Mouse (Mus musculus): ENCODE measurements around the gene Il12rb1.

GRCm38 (mm10) chr8:70798281-70798680, 10.0 kb upstream of the Il12rb1 start:
- TF ChIP-seq CTCF (IDR thresholded peaks at IDR 0.05; ENCODE audit: low read depth) (no peak), EP300 (optimal IDR thresholded peaks at IDR 0.05) (no peak)
